Mouse (Mus musculus): ENCODE measurements at regions not wholly inside any gene's neighbourhood (a gene's known extent, or its start where the extent isn't known, plus 50 kb on each side); places are given as distances from the start of the nearest gene placed in this dataset.

DNA sequence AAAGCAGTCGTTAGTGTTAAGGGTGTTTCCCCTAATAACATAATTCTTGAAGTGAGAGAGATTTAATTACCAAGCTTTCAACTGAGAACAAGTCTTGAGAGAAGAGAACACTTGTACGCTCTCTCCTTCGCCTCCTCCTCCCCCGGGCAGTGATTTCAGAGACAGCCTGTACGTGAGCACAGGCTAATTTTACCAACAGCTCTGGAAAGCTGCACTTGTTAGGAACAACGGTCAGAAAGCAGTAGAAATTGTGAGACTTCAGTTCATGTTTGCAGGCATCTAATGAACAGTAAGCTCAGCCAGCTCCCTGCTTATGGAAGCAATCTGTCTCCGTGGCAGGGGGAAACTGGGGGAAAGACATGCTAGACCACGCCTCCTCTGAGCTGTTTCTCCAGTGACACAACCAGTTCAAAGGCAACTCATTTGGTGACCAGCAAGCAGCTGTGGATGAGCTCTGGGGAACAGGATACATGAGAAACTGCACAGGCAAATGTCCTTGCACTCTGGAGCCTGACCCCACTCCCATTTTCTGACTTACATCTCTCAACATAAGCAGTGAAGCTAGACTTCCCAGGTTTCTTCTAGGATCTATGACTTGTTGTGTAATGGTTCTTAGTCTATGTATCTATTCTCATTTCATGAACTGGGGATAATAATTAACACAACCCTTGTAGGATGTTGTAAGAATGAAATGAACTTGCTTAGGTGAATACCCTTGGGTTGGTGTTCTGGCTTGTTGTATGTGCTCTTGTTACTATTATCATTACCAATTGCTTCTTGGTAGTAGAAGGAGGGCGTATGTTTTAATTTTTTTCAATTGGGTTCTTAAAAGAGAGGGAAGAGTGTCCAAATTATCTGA lies 222.1 kb upstream of the Serp2 start:
- H3K27me3 ChIP-seq (replicated peaks; ENCODE audit: control insufficient read depth, insufficient read depth, low read length) = no peaks in the 10 kb centered on the region
- no peak overlapping the region for H3K4me3 ChIP-seq (ENCODE audit: low read depth, low read length)
- WGBS = 34% methylated on average over 9 of the region's 9 CpGs
- H3K4me1 ChIP-seq (replicated peaks; ENCODE audit: control insufficient read depth, insufficient read depth, low read length) = peaks cover 16% of the 10 kb centered on the region
- H3K9ac ChIP-seq (ENCODE audit: low read depth, low read length) = no peak overlapping the region
- H3K9me3 ChIP-seq (ENCODE audit: control insufficient read depth) = no peaks in the 10 kb centered on the region
- peak overlapping the region; percentile 66 for H3K27ac ChIP-seq (ENCODE audit: low read depth, low read length)
- peak; percentile 58 for ATAC-seq
- 0 out of 2 replicates have a peak overlapping the region, but pooled peaks have one; percentile 10 for H3K4me2 ChIP-seq (replicated peaks; ENCODE audit: low read depth)
- TF ChIP-seq CTCF (IDR thresholded peaks at IDR 0.05; ENCODE audit: low read depth) = no peak
- H3K36me3 ChIP-seq (ENCODE audit: control insufficient read depth, insufficient read depth) = no peaks in the 10 kb centered on the region

DNA sequence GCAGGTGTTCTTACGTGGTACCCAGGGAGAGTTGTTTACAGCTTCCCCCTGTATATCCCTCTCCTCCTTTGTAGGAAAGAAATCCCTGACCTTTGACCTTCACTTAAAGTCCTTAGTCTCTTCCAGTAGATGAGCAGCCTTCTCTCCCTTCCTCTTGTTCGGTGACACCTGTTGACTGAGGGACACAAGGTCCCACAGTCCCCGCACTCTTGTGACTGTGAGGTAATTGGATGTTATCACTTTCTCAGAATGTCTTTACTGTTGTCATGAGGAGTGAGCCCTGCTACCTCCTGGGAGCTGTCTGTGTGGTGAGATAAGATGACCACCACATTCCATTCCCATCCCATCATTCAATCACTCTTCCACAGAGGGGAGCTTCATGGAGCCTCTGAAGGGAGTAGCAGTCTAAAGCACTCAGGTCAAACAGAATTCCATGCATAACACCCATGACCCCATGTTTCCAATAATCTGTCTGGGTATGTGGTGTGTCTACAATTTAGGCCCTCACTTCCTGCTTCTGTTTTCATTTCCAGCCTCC lies 218.8 kb upstream of the Serp2 start:
- TF ChIP-seq CTCF (IDR thresholded peaks at IDR 0.05; ENCODE audit: low read depth) = no peak
- no peaks in the 10 kb centered on the region for H3K27me3 ChIP-seq (replicated peaks; ENCODE audit: control insufficient read depth, insufficient read depth, low read length)
- H3K9ac ChIP-seq (ENCODE audit: low read depth, low read length) = no peak overlapping the region
- H3K27ac ChIP-seq (ENCODE audit: low read depth, low read length) = no peak overlapping the region
- no peaks in the 10 kb centered on the region for H3K9me3 ChIP-seq (ENCODE audit: control insufficient read depth)
- 39% methylated on average over 3 of the region's 3 CpGs for WGBS
- H3K4me2 ChIP-seq (replicated peaks; ENCODE audit: low read depth) = no peak overlapping the region
- peak; percentile 70 for ATAC-seq
- H3K4me1 ChIP-seq (replicated peaks; ENCODE audit: control insufficient read depth, insufficient read depth, low read length) = peaks cover 10% of the 10 kb centered on the region
- no peaks in the 10 kb centered on the region for H3K36me3 ChIP-seq (ENCODE audit: control insufficient read depth, insufficient read depth)
- H3K4me3 ChIP-seq (ENCODE audit: low read depth, low read length) = no peak overlapping the region

DNA sequence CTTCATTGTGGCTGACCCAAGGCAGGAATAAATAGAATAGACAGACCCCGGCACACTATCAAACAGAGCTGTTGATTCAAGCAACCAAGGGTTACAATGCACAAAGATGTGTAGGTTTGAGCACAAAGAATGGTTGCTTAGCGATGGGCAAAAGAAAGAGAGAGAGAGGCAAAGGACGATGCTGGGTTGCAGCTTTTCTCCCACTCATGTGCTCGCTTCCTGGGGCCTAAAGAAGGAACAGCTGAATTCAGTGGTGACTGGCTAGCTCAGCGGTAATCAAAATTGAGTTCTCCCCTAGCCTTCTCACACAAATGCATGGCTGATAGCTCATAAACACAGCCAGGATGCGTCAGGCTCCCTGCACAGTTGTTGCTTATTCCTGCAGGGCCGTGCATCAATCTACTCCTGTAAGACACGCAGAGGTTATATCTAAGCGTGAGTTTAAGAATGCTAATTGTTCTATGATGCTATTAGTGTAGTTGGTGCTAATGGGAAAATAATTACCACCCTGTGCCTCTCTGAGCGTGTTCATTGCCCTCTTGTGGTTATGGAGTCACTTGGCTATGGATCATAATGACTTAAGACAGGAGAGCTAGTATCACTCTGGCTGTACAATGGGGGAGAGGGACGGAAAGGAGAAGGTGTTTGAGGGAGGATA lies 216.2 kb upstream of the Serp2 start:
- no peaks in the 10 kb centered on the region for H3K9me3 ChIP-seq (ENCODE audit: control insufficient read depth)
- H3K4me3 ChIP-seq (ENCODE audit: low read depth, low read length) = no peak overlapping the region
- H3K36me3 ChIP-seq (ENCODE audit: control insufficient read depth, insufficient read depth) = no peaks in the 10 kb centered on the region
- no peak overlapping the region for H3K9ac ChIP-seq (ENCODE audit: low read depth, low read length)
- H3K27ac ChIP-seq (ENCODE audit: low read depth, low read length) = no peak overlapping the region
- ATAC-seq = no peak
- peak; percentile 60 for TF ChIP-seq CTCF (IDR thresholded peaks at IDR 0.05; ENCODE audit: low read depth)
- no peaks in the 10 kb centered on the region for H3K27me3 ChIP-seq (replicated peaks; ENCODE audit: control insufficient read depth, insufficient read depth, low read length)
- no peak overlapping the region for H3K4me2 ChIP-seq (replicated peaks; ENCODE audit: low read depth)
- no peaks in the 10 kb centered on the region; the same call in 1 of the 2 replicates for H3K4me1 ChIP-seq (replicated peaks; ENCODE audit: control insufficient read depth, insufficient read depth, low read length)
- whole genome bisulfite sequencing = 80% methylated on average over 11 of the region's 11 CpGs

DNA sequence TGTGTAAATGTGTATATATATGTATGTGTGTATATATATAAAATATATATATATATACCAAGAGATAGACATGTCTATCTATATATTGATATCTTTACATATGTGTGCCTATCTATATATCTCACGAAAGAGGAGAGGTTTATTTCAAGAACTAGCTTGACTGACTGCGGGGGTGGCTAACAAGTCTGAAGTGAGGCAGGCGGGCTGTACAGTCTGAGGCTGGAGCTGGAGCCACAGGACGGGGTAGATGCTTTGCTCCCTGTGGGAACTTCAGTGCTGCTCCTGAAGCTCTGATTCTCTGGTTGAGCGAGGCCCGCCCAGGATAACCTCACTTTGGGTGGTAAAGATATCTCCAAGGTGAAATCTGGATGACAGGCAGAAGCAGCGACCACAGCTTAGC lies 213.4 kb upstream of the Serp2 start:
- TF ChIP-seq CTCF (IDR thresholded peaks at IDR 0.05; ENCODE audit: low read depth) = no peak
- Histone ChIP-seq H3K27me3 (replicated peaks; ENCODE audit: control insufficient read depth, insufficient read depth, low read length) (no peaks in the 10 kb centered on the region), H3K4me3 (ENCODE audit: low read depth, low read length) (no peak overlapping the region), H3K9me3 (ENCODE audit: control insufficient read depth) (no peaks in the 10 kb centered on the region), H3K9ac (ENCODE audit: low read depth, low read length) (no peak overlapping the region), H3K36me3 (ENCODE audit: control insufficient read depth, insufficient read depth) (no peaks in the 10 kb centered on the region), H3K27ac (ENCODE audit: low read depth, low read length) (no peak overlapping the region), H3K4me1 (replicated peaks; ENCODE audit: control insufficient read depth, insufficient read depth, low read length) (no peaks in the 10 kb centered on the region; the same call in 1 of the 2 replicates), H3K4me2 (replicated peaks; ENCODE audit: low read depth) (no peak overlapping the region)
- 91% methylated on average over 7 of the region's 7 CpGs for WGBS
- no peak for ATAC-seq

DNA sequence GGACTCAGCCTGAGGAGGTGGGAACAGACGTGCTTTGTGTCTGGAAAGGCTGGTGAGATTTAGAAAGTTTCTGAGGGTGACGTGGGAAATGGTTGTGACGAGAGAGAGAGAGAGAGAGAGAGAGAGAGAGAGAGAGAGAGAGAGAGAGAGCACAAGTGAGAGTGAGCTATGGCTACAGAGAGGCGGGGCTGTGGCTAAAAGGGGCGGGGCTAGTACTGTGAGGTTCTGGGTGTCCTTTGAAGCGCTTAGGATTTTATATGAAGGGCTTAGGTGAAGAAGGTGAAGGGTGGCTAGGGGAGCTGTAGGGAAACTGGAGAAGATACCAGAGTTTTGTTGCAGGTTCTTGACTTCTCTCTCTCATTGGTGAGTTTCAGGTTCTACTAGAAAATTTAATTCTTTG lies 210.6 kb upstream of the Serp2 start:
- Histone ChIP-seq H3K9me3 (ENCODE audit: control insufficient read depth) (no peaks in the 10 kb centered on the region), H3K27me3 (replicated peaks; ENCODE audit: control insufficient read depth, insufficient read depth, low read length) (no peaks in the 10 kb centered on the region)

DNA sequence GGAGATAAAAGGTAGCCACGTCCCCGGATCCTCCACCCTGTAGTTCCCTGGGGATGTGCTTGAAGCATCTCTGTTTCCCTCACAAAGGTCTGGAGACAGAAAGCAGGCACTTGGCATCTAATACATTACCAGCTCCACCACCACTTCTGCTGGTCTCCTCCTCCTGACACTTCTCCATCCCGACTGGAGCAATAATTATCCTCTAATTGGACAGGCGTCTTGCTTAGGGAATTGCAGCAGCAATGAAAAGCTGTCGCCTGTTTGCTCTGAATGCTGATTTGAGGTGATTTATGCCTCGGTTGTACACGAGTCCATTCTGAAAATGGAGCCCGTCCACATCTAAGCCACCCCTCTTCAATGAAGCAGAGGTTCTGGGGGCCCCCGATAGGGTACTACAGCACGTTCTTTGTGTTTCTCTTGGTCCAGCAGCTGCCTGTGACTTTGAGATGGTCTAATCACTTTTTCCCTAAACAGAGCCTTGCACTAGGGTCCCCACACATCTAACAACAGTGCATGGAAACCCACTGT lies 209.6 kb upstream of the Serp2 start:
- no peak for ATAC-seq
- no peak for TF ChIP-seq CTCF (IDR thresholded peaks at IDR 0.05; ENCODE audit: low read depth)

More for the DNA sequence above, 210.6 kb upstream of the Serp2 start:
- TF ChIP-seq CTCF (IDR thresholded peaks at IDR 0.05; ENCODE audit: low read depth) = no peak
- Histone ChIP-seq H3K9ac (ENCODE audit: low read depth, low read length) (no peak overlapping the region), H3K4me2 (replicated peaks; ENCODE audit: low read depth) (no peak overlapping the region), H3K4me1 (replicated peaks; ENCODE audit: control insufficient read depth, insufficient read depth, low read length) (0 out of 2 replicates have a peak, but pooled peaks cover 3% of the 10 kb centered on the region), H3K4me3 (ENCODE audit: low read depth, low read length) (no peak overlapping the region), H3K36me3 (ENCODE audit: control insufficient read depth, insufficient read depth) (no peaks in the 10 kb centered on the region), H3K27ac (ENCODE audit: low read depth, low read length) (no peak overlapping the region)
- ATAC-seq = no peak
- 70% methylated on average over 6 of the region's 6 CpGs for WGBS

More for the DNA sequence above, 209.6 kb upstream of the Serp2 start:
- no peak overlapping the region for H3K27ac ChIP-seq (ENCODE audit: low read depth, low read length)
- no peaks in the 10 kb centered on the region for H3K9me3 ChIP-seq (ENCODE audit: control insufficient read depth)
- H3K36me3 ChIP-seq (ENCODE audit: control insufficient read depth, insufficient read depth) = no peaks in the 10 kb centered on the region
- no peak overlapping the region for H3K4me3 ChIP-seq (ENCODE audit: low read depth, low read length)
- H3K9ac ChIP-seq (ENCODE audit: low read depth, low read length) = no peak overlapping the region
- H3K4me1 ChIP-seq (replicated peaks; ENCODE audit: control insufficient read depth, insufficient read depth, low read length) = 0 out of 2 replicates have a peak, but pooled peaks cover 3% of the 10 kb centered on the region
- H3K4me2 ChIP-seq (replicated peaks; ENCODE audit: low read depth) = no peak overlapping the region
- no peaks in the 10 kb centered on the region for H3K27me3 ChIP-seq (replicated peaks; ENCODE audit: control insufficient read depth, insufficient read depth, low read length)
- WGBS = 62% methylated on average over 10 of the region's 10 CpGs

Measured in intestine, postnatal 0 days (tissue).